Mouse (Mus musculus) hindbrain, postnatal 0 days (tissue): Measurements from ENCODE around the gene T2. TPM values are rescaled to one million over a fixed set of nuclear protein-coding genes. Genes with fewer than 3 reads are reported as not detected.

Experiments
- ATAC-seq: fragments of 200-750 bp; cut with Nextera tagmentation; 2 replicates; pipeline ENCODE4 v1.8.0; 2017; ENCODE audit warnings: mild to moderate bottlenecking, moderate TSS enrichment, moderate library complexity
- DNase-seq: peaks from one replicate; pipeline ENCODE4 v3.0.0-alpha.2; 2015; ENCODE audit warnings: low spot score
- H3K27ac ChIP-seq: fragments of 300-500 bp; sonication (generic); 2 replicates; pipeline ENCODE4 v1.5.1; 2014; ENCODE audit warnings: mild to moderate bottlenecking
- H3K27me3 ChIP-seq: fragments of 300-500 bp; sonication (generic); 2 replicates; pipeline ENCODE4 v1.6.1; 2014; ENCODE audit warnings: low read length, mixed read lengths; ENCODE audit not compliant: insufficient read depth
- H3K36me3 ChIP-seq: fragments of 300-500 bp; sonication (generic); 2 replicates; pipeline ENCODE4 v1.6.1; 2014; ENCODE audit warnings: low read length, mixed read lengths; ENCODE audit not compliant: insufficient read depth
- H3K4me1 ChIP-seq: fragments of 300-500 bp; sonication (generic); 2 replicates; pipeline ENCODE4 v1.6.1; 2014; ENCODE audit warnings: antibody characterized with exemption, low read length, mixed read lengths; ENCODE audit not compliant: insufficient read depth
- H3K4me2 ChIP-seq: fragments of 300-500 bp; sonication (generic); 2 replicates; pipeline ENCODE4 v1.6.1; 2014; ENCODE audit warnings: low read depth, mild to moderate bottlenecking, low read length, moderate library complexity, mixed read lengths
- H3K4me3 ChIP-seq: fragments of 300-500 bp; sonication (generic); 2 replicates; pipeline ENCODE4 v1.5.1; 2014; ENCODE audit warnings: low read length
- H3K9ac ChIP-seq: fragments of 300-500 bp; sonication (generic); replicated peaks from 2 replicates; pipeline ENCODE4 v1.6.1; 2014; ENCODE audit warnings: mild to moderate bottlenecking, low read length, moderate library complexity, mixed read lengths
- H3K9me3 ChIP-seq: fragments of 300-500 bp; sonication (generic); 2 replicates; pipeline ENCODE4 v1.6.1; 2016; ENCODE audit warnings: low read length, mixed read lengths
- CTCF ChIP-seq: IDR thresholded peaks from 2 replicates; pipeline ENCODE4 v1.5.1; 2016; ENCODE audit warnings: antibody characterized with exemption, control low read depth, low read depth
- WGBS: fragments of 180-500 bp; shearing (Covaris S2); extraction: QIAGEN DNeasy Blood & Tissue Kit; methylation state at CpG from one replicate; pipeline ENCODE4 v1.1.7; 2014; 5-methylcytosine and 5-hydroxymethylcytosine counted together
- polyA plus RNA-seq: library from polyadenylated mRNA; unstranded; fragments of >200 nt; fragmentation: Nextera tagmentation; extraction: Ambion mirVana; gene quantifications from 2 replicates; pipeline ENCODE4 v1.2.1, GENCODE M21; 2015
- total RNA-seq: library from RNA; depleted of rRNA; stranded (reverse); fragments of >200 nt; gene quantifications from 2 replicates; pipeline ENCODE4 v1.2.3, GENCODE M21; 2014

T2 gene
- total and polyA plus RNA-seq, 2 experiments from 2014 or later: 0.10 to 0.69 TPM

DNA sequence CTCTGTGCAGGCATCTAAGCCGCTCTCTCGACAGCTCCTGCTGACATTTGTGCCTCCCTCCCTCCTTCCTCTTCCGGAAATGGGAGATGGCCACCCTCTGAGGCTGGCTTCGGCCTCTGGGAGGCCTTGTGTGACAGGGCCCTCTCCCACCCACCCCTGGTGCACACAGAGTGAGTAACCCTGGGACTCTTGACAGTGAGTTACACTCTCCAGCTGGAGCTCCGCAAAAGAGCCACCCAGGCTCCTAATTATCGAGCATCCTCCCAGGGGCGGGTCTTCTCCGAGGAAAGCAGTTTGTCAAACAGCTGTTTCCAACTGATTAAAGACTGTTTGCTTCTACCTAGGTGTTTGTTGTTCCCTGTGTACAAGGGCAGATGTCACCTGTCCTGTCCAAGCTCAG, 59.7 kb downstream of the T2 start:
- H3K9me3 ChIP-seq: no peaks in the 10 kb centered on the region
- H3K9ac ChIP-seq: no peak overlapping the region
- H3K36me3 ChIP-seq: no peaks in the 10 kb centered on the region
- no peak for TF ChIP-seq CTCF
- no peak overlapping the region for H3K4me2 ChIP-seq
- no peak overlapping the region for H3K4me3 ChIP-seq
- H3K4me1 ChIP-seq: 0 out of 2 replicates have a peak, but pooled peaks cover 3% of the 10 kb centered on the region
- ATAC-seq (no peak), DNase-seq (no peak)
- no peaks in the 10 kb centered on the region for H3K27me3 ChIP-seq
- H3K27ac ChIP-seq: no peak overlapping the region
- WGBS: 17% methylated on average over 8 of the region's 8 CpGs

GRCm38 (mm10) chr17:8416865-8417264, 61.1 kb downstream of the T2 start:
- no peak for TF ChIP-seq CTCF
- DNase-seq (no peak), ATAC-seq (no peak)
- no peaks in the 10 kb centered on the region for H3K9me3 ChIP-seq
- no peak overlapping the region for H3K4me2 ChIP-seq
- no peak overlapping the region for H3K9ac ChIP-seq
- no peaks in the 10 kb centered on the region for H3K27me3 ChIP-seq
- H3K4me1 ChIP-seq: 0 out of 2 replicates have a peak, but pooled peaks cover 3% of the 10 kb centered on the region
- no peak overlapping the region for H3K27ac ChIP-seq
- no peaks in the 10 kb centered on the region for H3K36me3 ChIP-seq
- H3K4me3 ChIP-seq: no peak overlapping the region
- 70% methylated on average over 8 of the region's 8 CpGs for WGBS

DNA sequence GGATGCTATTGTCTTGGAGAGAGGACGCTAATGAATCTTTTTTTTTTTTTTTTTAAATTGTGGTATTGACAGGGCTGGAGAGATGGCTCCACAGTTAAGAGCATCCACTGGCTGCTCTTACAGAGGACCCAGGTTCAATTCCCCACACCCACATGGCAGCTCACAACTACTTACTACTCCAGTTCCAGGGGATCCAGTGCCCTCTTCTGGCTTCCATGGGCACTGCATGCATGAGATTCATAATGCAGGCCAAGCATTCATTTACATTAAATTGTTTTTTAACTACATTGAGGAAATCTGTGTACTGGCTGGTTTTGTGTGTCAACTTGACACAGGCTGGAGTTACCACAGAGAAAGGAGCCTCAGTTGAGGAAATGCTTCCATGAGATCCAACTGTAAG, 64.9 kb downstream of the T2 start:
- TF ChIP-seq CTCF: peak; percentile 45
- 65% methylated on average over 1 of the region's 1 CpGs for WGBS

GRCm38 (mm10) chr17:8421517-8421916, 65.7 kb downstream of the T2 start:
- WGBS: 49% methylated on average over 5 of the region's 5 CpGs
- Histone ChIP-seq H3K27me3 (no peaks in the 10 kb centered on the region), H3K4me1 (no peaks in the 10 kb centered on the region), H3K9me3 (no peaks in the 10 kb centered on the region), H3K36me3 (no peaks in the 10 kb centered on the region), H3K4me3 (no peak overlapping the region), H3K4me2 (no peak overlapping the region), H3K27ac (no peak overlapping the region), H3K9ac (no peak overlapping the region)
- ATAC-seq (no peak), DNase-seq (no peak)
- TF ChIP-seq CTCF: no peak

More for the DNA sequence above, 64.9 kb downstream of the T2 start:
- Histone ChIP-seq H3K4me1 (0 out of 2 replicates have a peak, but pooled peaks cover under 1% of the 10 kb centered on the region), H3K36me3 (no peaks in the 10 kb centered on the region), H3K27me3 (no peaks in the 10 kb centered on the region), H3K9me3 (no peaks in the 10 kb centered on the region), H3K27ac (no peak overlapping the region), H3K4me3 (no peak overlapping the region), H3K4me2 (no peak overlapping the region), H3K9ac (no peak overlapping the region)
- ATAC-seq: no peak
- DNase-seq: no peak

- Histone ChIP-seq H3K4me3 (no peak overlapping the region), H3K9ac (no peak overlapping the region), H3K36me3 (no peaks in the 10 kb centered on the region), H3K27ac (no peak overlapping the region), H3K27me3 (peaks cover 5% of the 10 kb centered on the region; the same call in 1 of the 2 replicates), H3K4me1 (no peaks in the 10 kb centered on the region), H3K9me3 (no peaks in the 10 kb centered on the region), H3K4me2 (no peak overlapping the region)
- peak; percentile 75 for TF ChIP-seq CTCF
- DNase-seq (peak; percentile 44), ATAC-seq (no peak)
- 47% methylated on average over 2 of the region's 2 CpGs for WGBS
These were observed 67.5 kb downstream of the T2 start for GRCm38 (mm10) chr17:8423283-8423682.

- no peak for ATAC-seq
- H3K4me3 ChIP-seq: no peak overlapping the region
- no peak overlapping the region for H3K4me2 ChIP-seq
- DNase-seq: no peak
- H3K4me1 ChIP-seq: no peaks in the 10 kb centered on the region
- no peak for TF ChIP-seq CTCF
- WGBS: under 1% methylated on average over 16 of the region's 16 CpGs
- no peak overlapping the region for H3K27ac ChIP-seq
- no peak overlapping the region for H3K9ac ChIP-seq
- no peaks in the 10 kb centered on the region for H3K36me3 ChIP-seq
- no peaks in the 10 kb centered on the region for H3K9me3 ChIP-seq
- H3K27me3 ChIP-seq: peaks cover 55% of the 10 kb centered on the region
These were observed 73.6 kb downstream of the T2 start for GRCm38 (mm10) chr17:8429436-8429835.

GRCm38 (mm10) chr17:8429896-8430295, 74.1 kb downstream of the T2 start:
- Histone ChIP-seq H3K9ac (no peak overlapping the region), H3K27ac (no peak overlapping the region), H3K4me1 (no peaks in the 10 kb centered on the region), H3K9me3 (no peaks in the 10 kb centered on the region), H3K27me3 (peaks cover 59% of the 10 kb centered on the region), H3K4me3 (no peak overlapping the region), H3K36me3 (no peaks in the 10 kb centered on the region), H3K4me2 (no peak overlapping the region)
- 1% methylated on average over 5 of the region's 5 CpGs for WGBS
- DNase-seq (no peak), ATAC-seq (no peak)
- no peak for TF ChIP-seq CTCF
